Mouse (Mus musculus) neural tube, embryonic 15.5 days (tissue): ENCODE results near the gene Chst3. TPM values are rescaled to one million over a fixed set of nuclear protein-coding genes. Genes with fewer than 3 reads are reported as not detected.
"Not testable (repeated sequence)": the region's sequence is repeated elsewhere in the genome, so short reads cannot be mapped to it uniquely, and the experiment has no call there.

Source experiments
- ATAC-seq: fragments of 200-750 bp; cut with Nextera tagmentation; 2 replicates; pipeline ENCODE4 v1.8.0; 2017; ENCODE audit warnings: mild to moderate bottlenecking, moderate TSS enrichment, moderate library complexity; ENCODE audit not compliant: low FRiP score
- H3K27ac ChIP-seq: fragments of 300-500 bp; sonication (generic); replicated peaks from 2 replicates; pipeline ENCODE4 v1.5.1; 2015; ENCODE audit warnings: mild to moderate bottlenecking, inconsistent platforms
- H3K27me3 ChIP-seq: fragments of 300-500 bp; sonication (generic); replicated peaks from 2 replicates; pipeline ENCODE4 v1.6.1; 2015; ENCODE audit warnings: inconsistent platforms
- H3K36me3 ChIP-seq: fragments of 300-500 bp; sonication (generic); 2 replicates; pipeline ENCODE4 v1.6.1; 2015; ENCODE audit warnings: inconsistent platforms
- H3K4me1 ChIP-seq: fragments of 300-500 bp; sonication (generic); 2 replicates; pipeline ENCODE4 v1.6.1; 2015; ENCODE audit warnings: inconsistent platforms
- H3K4me2 ChIP-seq: fragments of 300-500 bp; sonication (generic); 2 replicates; pipeline ENCODE4 v1.6.1; 2015; ENCODE audit warnings: inconsistent platforms, mild to moderate bottlenecking, moderate library complexity
- H3K4me3 ChIP-seq: fragments of 300-500 bp; sonication (generic); replicated peaks from 2 replicates; pipeline ENCODE4 v1.5.1; 2015; ENCODE audit warnings: mild to moderate bottlenecking, inconsistent platforms
- H3K9ac ChIP-seq: fragments of 300-500 bp; sonication (generic); replicated peaks from 2 replicates; pipeline ENCODE4 v1.6.1; 2015; ENCODE audit warnings: mild to moderate bottlenecking, inconsistent platforms
- H3K9me3 ChIP-seq: fragments of 300-500 bp; sonication (generic); replicated peaks from 2 replicates; pipeline ENCODE4 v1.6.1; 2016; ENCODE audit warnings: inconsistent platforms
- WGBS: fragments of 180-500 bp; shearing (Covaris S2); methylation state at CpG from one replicate; pipeline ENCODE4 v1.1.7; 2015; ENCODE audit warnings: mixed read lengths; 5-methylcytosine and 5-hydroxymethylcytosine counted together
- polyA plus RNA-seq: library from polyadenylated mRNA; unstranded; fragments of >200 nt; fragmentation: Nextera tagmentation; extraction: Ambion mirVana; gene quantifications from 2 replicates; pipeline ENCODE4 v1.2.1, GENCODE M21; 2015

The Chst3 gene
- polyA plus RNA-seq, 1 experiment from 2014 or later, result 1.9 TPM

DNA sequence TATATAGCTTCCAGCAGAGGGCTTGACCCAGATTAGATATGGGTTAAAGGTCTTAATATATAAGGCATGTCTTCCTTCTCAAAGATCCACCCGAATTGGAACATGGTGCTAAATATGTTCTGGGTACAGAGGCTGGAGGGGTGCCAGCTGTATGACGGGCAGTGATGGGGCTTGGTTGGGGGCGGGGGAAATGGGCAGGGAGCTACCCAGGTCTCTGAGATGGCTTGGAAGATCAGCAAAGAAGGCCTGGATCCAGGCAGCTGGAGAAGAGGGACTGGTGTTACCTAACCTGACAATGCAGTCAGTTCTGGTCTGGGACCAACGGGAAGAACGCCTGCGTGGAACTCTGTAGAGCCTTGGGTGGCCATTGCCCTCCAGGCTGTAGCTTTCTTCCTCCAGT lies 10.1 kb upstream of the Chst3 start:
- Histone ChIP-seq H3K9me3 (no peaks in the 10 kb centered on the region), H3K27ac (no peak overlapping the region), H3K4me3 (no peak overlapping the region), H3K36me3 (no peaks in the 10 kb centered on the region), H3K9ac (no peak overlapping the region), H3K4me2 (no peak overlapping the region), H3K4me1 (no peaks in the 10 kb centered on the region), H3K27me3 (no peaks in the 10 kb centered on the region)
- no peak for ATAC-seq
- WGBS, result 92% methylated on average over 6 of the region's 6 CpGs

DNA sequence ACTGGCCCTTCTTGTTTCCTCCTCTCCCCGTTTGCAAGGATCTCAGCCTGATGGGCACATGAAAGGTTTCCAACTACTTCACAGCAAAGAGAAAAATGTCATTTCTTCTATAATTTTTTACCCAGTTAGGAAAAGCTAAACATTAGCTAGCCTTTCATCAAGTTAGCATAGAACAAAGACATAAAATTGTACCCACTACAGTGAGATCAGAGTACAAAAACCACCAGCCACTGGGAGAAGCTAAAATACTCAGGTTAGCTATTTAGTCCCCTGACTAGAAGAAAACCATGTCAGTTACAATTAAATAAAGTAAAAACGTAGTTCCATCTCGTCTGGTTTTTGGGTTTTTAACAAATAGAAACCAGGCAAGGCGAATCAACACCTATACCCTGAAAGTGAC lies 8.6 kb upstream of the Chst3 start:
- no peaks in the 10 kb centered on the region for H3K27me3 ChIP-seq
- no peak overlapping the region for H3K4me2 ChIP-seq
- no peak overlapping the region for H3K9ac ChIP-seq
- H3K4me3 ChIP-seq, result no peak overlapping the region
- WGBS, result 86% methylated on average over 4 of the region's 4 CpGs
- ATAC-seq, result no peak
- no peaks in the 10 kb centered on the region for H3K9me3 ChIP-seq
- H3K36me3 ChIP-seq, result no peaks in the 10 kb centered on the region
- H3K4me1 ChIP-seq, result no peaks in the 10 kb centered on the region
- H3K27ac ChIP-seq, result no peak overlapping the region

- peaks cover 7% of the 10 kb centered on the region; the same call in 1 of the 2 replicates for H3K27me3 ChIP-seq
- H3K9ac ChIP-seq, result no peak overlapping the region
- no peaks in the 10 kb centered on the region for H3K4me1 ChIP-seq
- no peak overlapping the region for H3K27ac ChIP-seq
- H3K4me3 ChIP-seq, result no peak overlapping the region
- no peaks in the 10 kb centered on the region for H3K36me3 ChIP-seq
- no peaks in the 10 kb centered on the region for H3K9me3 ChIP-seq
- 77% methylated on average over 2 of the region's 2 CpGs for WGBS
- ATAC-seq, result no peak
- no peak overlapping the region for H3K4me2 ChIP-seq
Observed at GRCm38 (mm10) chr10:60224601-60225000, 5.5 kb upstream of the Chst3 start.

DNA sequence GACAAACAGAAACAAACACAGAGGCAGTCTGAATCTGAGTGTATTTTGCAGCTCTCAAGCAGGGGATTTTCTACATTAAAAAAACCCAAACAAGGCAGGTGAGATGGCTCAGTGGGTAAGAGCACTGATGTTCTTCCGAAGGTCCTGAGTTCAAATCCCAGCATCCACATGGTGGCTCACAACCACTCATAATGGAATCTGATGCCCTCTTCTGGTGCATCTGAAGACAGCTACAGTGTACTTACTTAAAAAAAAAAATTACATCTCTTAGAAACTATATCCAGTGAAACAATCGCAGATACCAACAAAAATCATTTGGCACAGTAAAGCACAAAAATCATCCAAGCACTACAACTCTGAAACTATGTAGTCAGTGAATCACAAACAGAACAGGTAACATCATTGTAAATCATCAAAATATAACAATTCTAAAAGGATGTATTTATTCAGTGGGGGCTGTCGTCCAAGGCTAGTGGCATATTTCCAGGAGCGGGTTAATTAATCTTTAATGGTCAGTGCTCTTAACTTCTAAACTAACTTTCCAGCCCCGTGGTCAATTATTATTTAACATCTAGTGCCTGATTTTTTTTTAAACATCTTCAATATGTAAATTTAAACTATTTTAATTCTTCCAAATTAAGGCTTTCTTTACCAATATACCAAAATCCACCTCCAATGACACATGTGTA lies 2.7 kb upstream of the Chst3 start:
- ATAC-seq, H3K27ac ChIP-seq: not testable (repeated sequence)
- WGBS, result 91% methylated on average over 5 of the region's 5 CpGs

GRCm38 (mm10) chr10:60220607-60221006 lies 1.5 kb upstream of the Chst3 start:
- 0 out of 2 replicates have a peak overlapping the region, but pooled peaks have one; percentile 94 for H3K4me2 ChIP-seq
- H3K9ac ChIP-seq, result no peak overlapping the region
- no peaks in the 10 kb centered on the region for H3K9me3 ChIP-seq
- no peaks in the 10 kb centered on the region for H3K36me3 ChIP-seq
- peaks cover 31% of the 10 kb centered on the region for H3K4me1 ChIP-seq
- H3K4me3 ChIP-seq, result no peak overlapping the region
- 84% methylated on average over 4 of the region's 4 CpGs for WGBS
- H3K27me3 ChIP-seq, result peaks cover 15% of the 10 kb centered on the region
- H3K27ac ChIP-seq, result no peak overlapping the region
- no peak for ATAC-seq

More for the DNA sequence above, 2.7 kb upstream of the Chst3 start:
- H3K4me3 ChIP-seq, H3K9me3 ChIP-seq, H3K36me3 ChIP-seq, H3K4me2 ChIP-seq, H3K9ac ChIP-seq: not testable (repeated sequence)
- H3K4me1 ChIP-seq, result peaks cover 26% of the 10 kb centered on the region
- H3K27me3 ChIP-seq, result peaks cover 15% of the 10 kb centered on the region

GRCm38 (mm10) chr10:60220042-60220523 lies 1.0 kb upstream of the Chst3 start:
- Histone ChIP-seq H3K27me3 (peaks cover 15% of the 10 kb centered on the region), H3K36me3 (no peaks in the 10 kb centered on the region), H3K4me3 (no peak overlapping the region), H3K9me3 (no peaks in the 10 kb centered on the region), H3K27ac (no peak overlapping the region), H3K4me1 (peaks cover 37% of the 10 kb centered on the region), H3K9ac (no peak overlapping the region), H3K4me2 (peak overlapping the region; percentile 94; the same call in 1 of the 2 replicates)
- no peak for ATAC-seq
- 79% methylated on average over 5 of the region's 5 CpGs for WGBS

DNA sequence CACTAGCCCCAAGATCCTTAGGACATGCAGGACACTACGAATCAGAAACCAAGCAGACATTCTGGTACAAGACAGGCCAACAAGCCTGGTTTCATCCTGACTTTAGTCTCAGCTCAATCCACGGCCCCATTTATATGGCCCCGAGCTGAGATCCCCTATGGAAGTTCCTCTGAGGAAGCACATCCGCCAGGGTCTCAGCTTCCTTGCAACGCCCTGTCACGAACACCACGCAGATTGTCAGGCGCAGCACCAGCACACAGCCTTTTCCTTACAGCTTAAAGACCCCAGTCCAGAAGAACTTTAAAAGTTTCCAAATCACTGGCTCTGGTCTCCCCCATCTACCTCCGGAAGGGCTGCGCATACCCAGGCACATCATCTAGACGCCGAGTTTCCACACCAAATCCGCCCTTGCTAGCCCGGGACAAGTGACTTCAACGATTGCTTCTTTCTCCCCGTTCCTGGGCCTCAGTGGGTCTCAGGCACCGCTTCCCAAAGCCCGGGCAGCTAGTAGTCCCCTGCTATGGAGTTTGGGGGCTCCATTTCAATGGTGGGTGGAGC lies 948 bp downstream of the Chst3 start:
- Histone ChIP-seq H3K4me1 (peaks cover 44% of the 10 kb centered on the region), H3K27ac (peak overlapping the region; percentile 76), H3K27me3 (peaks cover 15% of the 10 kb centered on the region), H3K36me3 (no peaks in the 10 kb centered on the region), H3K4me3 (peak overlapping the region; percentile 55), H3K9me3 (no peaks in the 10 kb centered on the region), H3K4me2 (peak overlapping the region; percentile 94), H3K9ac (peak overlapping the region; percentile 58)
- 4% methylated on average over 18 of the region's 18 CpGs for WGBS
- ATAC-seq, result no peak

- no peak for ATAC-seq
- no peak overlapping the region for H3K27ac ChIP-seq
- peaks cover 60% of the 10 kb centered on the region for H3K4me1 ChIP-seq
- WGBS, result 87% methylated on average over 11 of the region's 11 CpGs
- peak overlapping the region; percentile 94 for H3K4me2 ChIP-seq
- H3K36me3 ChIP-seq, result no peaks in the 10 kb centered on the region
- H3K27me3 ChIP-seq, result peaks cover 15% of the 10 kb centered on the region
- no peak overlapping the region for H3K4me3 ChIP-seq
- no peaks in the 10 kb centered on the region for H3K9me3 ChIP-seq
- no peak overlapping the region for H3K9ac ChIP-seq
Observed at GRCm38 (mm10) chr10:60216331-60217095, 2.5 kb downstream of the Chst3 start.

DNA sequence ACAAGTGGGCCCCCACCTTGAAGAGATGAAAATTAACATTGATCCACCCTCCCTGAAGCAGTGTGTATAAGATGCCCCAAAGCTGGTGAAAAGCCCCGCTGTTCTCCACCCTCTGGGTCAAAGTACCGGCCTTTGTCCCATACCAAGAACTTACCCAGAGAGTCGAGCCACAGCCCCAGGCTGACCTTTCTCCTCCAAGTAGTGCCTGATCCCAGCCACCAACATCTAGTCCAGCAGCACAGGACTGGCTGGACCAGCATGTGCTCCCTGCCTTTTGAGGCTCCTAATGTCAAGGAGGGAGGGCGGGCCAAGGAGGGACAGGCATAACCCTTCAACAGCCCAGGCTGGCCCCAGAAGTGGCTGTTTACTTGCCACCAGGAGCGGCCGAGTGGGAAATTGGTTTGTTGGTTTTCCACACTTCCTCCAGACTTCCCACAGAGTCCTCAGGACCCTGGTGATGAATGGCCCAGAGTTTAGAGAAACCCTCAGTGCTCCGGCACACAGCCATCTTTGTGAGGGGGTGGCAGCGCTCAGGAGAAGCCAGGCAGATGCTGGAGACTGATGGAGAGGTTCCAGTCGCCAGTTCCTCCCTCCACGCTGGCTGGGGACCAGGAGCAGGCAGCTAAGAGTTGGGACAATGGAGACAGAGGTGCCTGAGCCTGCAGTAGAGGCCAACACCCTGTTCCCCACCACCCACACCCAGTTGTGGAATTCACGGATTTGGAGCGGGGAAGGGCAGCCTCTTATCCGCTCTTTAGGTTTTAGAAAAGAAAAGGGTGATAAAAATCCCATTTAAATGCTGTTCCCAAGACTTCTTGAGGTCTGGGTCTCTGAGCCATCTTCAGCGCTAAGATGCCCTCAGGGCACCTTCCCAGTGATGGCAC lies 3.7 kb downstream of the Chst3 start:
- WGBS, result 62% methylated on average over 14 of the region's 14 CpGs
- ATAC-seq, result peak; percentile 9; the same call in 1 of the 2 replicates
- peak overlapping the region; percentile 1; the same call in 1 of the 2 replicates for H3K4me2 ChIP-seq
- H3K27ac ChIP-seq, result peak overlapping the region; percentile 46; the same call in 1 of the 2 replicates
- no peak overlapping the region for H3K9ac ChIP-seq
- no peak overlapping the region for H3K4me3 ChIP-seq
- no peaks in the 10 kb centered on the region for H3K36me3 ChIP-seq
- peaks cover 13% of the 10 kb centered on the region for H3K27me3 ChIP-seq
- H3K4me1 ChIP-seq, result peaks cover 63% of the 10 kb centered on the region
- H3K9me3 ChIP-seq, result no peaks in the 10 kb centered on the region

DNA sequence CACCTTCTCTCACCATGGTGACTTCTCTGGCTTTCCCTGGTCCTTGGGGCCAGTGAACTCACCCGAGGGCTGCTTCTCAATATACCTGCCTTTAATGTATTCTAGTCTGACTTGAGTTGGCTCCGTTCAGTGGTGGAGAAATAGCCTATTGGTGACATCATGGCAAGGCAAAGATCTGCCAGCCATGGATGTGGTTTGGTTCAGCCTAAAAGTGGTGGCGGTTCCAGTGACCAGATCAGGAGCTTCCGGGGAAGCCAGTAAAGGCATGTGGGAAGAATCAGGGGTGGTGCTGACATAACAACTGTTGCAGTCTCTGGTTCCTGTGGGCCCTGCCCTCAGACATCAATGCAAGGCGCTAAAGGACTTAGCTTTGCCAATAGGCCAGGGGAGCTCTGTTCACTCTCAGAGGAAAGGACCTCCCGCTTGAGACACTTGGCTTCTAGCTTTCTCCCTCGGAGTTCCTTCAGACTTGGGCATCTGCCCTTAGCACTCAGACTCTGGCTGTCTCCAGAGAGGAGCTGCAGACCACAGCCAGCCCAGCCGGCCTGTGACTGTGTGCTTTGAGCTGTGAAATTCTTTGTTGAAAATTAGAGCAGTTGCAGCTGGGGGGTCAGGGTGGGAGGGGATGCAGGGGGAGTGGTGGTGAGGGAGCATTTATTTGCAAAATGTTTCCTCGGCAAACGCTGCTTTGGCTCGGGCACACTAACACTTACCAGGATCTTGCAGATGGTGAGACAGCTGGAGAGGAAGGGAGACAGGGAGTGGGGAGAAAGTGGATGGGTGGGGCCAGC lies 6.3 kb downstream of the Chst3 start:
- H3K4me3 ChIP-seq, result no peak overlapping the region
- H3K27ac ChIP-seq, result no peak overlapping the region
- H3K27me3 ChIP-seq, result no peaks in the 10 kb centered on the region; the same call in 1 of the 2 replicates
- 40% methylated on average over 11 of the region's 11 CpGs for WGBS
- peaks cover 57% of the 10 kb centered on the region for H3K4me1 ChIP-seq
- H3K36me3 ChIP-seq, result no peaks in the 10 kb centered on the region
- no peak overlapping the region for H3K4me2 ChIP-seq
- no peaks in the 10 kb centered on the region for H3K9me3 ChIP-seq
- ATAC-seq, result no peak
- no peak overlapping the region for H3K9ac ChIP-seq
